Mouse (Mus musculus) forebrain, embryonic 11.5 days (tissue): Measurements from ENCODE around the gene Rpl11. TPM values are rescaled to one million over a fixed set of nuclear protein-coding genes. Genes with fewer than 3 reads are reported as not detected.

Source experiments
- ATAC-seq: fragments of 200-750 bp; cut with Nextera tagmentation; replicated peaks from 2 replicates; pipeline ENCODE4 v1.8.0; 2017; ENCODE audit warnings: moderate TSS enrichment; ENCODE audit not compliant: low FRiP score
- DNase-seq: peaks from one replicate; pipeline ENCODE4 v3.0.0-alpha.2; 2017; ENCODE audit warnings: low spot score
- H3K27ac ChIP-seq: fragments of 300-500 bp; sonication (generic); 2 replicates; pipeline ENCODE4 v1.5.1; 2014; ENCODE audit warnings: low read depth, low read length
- H3K27me3 ChIP-seq: fragments of 300-500 bp; sonication (generic); 2 replicates; pipeline ENCODE4 v1.6.1; 2014; ENCODE audit warnings: mild to moderate bottlenecking, low read length, mixed read lengths; ENCODE audit not compliant: control insufficient read depth, insufficient read depth
- H3K36me3 ChIP-seq: fragments of 300-500 bp; sonication (generic); 2 replicates; pipeline ENCODE4 v1.6.1; 2014; ENCODE audit warnings: mild to moderate bottlenecking, low read length, moderate library complexity, mixed read lengths; ENCODE audit not compliant: control insufficient read depth, insufficient read depth
- H3K4me1 ChIP-seq: fragments of 300-500 bp; sonication (generic); replicated peaks from 2 replicates; pipeline ENCODE4 v1.6.1; 2014; ENCODE audit warnings: low read length, mixed read lengths; ENCODE audit not compliant: control insufficient read depth, insufficient read depth
- H3K4me2 ChIP-seq: fragments of 300-500 bp; sonication (generic); 2 replicates; pipeline ENCODE4 v1.6.1; 2014; ENCODE audit warnings: low read depth, mild to moderate bottlenecking, low read length, moderate library complexity, mixed read lengths; ENCODE audit not compliant: severe bottlenecking
- H3K4me3 ChIP-seq: fragments of 300-500 bp; sonication (generic); 2 replicates; pipeline ENCODE4 v1.5.1; 2014; ENCODE audit warnings: low read depth, low read length
- H3K9ac ChIP-seq: fragments of 300-500 bp; sonication (generic); 2 replicates; pipeline ENCODE4 v1.6.1; 2014; ENCODE audit warnings: low read length
- H3K9me3 ChIP-seq: fragments of 300-500 bp; sonication (generic); 2 replicates; pipeline ENCODE4 v1.6.1; 2016; ENCODE audit warnings: low read length, mixed read lengths; ENCODE audit not compliant: control insufficient read depth
- WGBS: fragments of 180-500 bp; shearing (Covaris S2); extraction: QIAGEN DNeasy Blood & Tissue Kit; methylation state at CpG from one replicate; pipeline ENCODE4 v1.1.7; 2014; 5-methylcytosine and 5-hydroxymethylcytosine counted together
- polyA plus RNA-seq: library from polyadenylated mRNA; unstranded; fragments of >200 nt; fragmentation: Nextera tagmentation; extraction: Ambion mirVana; gene quantifications from 2 replicates; pipeline ENCODE4 v1.2.1, GENCODE M21; 2014

Gene Rpl11
- polyA plus RNA-seq, 1 experiment from 2014 or later: 392 TPM

DNA sequence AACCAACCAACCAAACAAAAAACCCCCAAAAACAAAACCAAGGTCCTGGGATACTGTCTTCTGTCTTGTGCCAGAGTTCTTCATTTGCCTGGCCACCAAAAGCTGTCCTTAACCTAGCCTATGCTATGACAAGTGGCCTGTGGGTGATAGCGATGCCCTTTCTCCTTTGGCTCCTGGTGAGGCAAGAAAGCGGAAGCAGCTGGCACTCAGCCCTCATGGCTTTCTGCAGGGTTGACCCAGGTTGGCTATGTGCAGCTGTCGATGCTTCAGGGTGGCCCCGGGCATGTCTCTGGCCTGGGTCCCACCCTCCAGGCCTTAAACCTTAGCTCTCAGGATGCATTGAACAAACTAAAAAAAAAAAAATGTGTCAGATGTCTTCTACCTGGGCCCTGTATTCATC is 38.1 kb upstream of the Rpl11 start:
- WGBS: 94% methylated on average over 4 of the region's 4 CpGs
- no peak overlapping the region for H3K9ac ChIP-seq
- no peaks in the 10 kb centered on the region for H3K36me3 ChIP-seq
- no peaks in the 10 kb centered on the region for H3K27me3 ChIP-seq
- DNase-seq: no peak
- peaks cover 3% of the 10 kb centered on the region for H3K9me3 ChIP-seq
- H3K4me2 ChIP-seq: no peak overlapping the region
- no peak overlapping the region for H3K4me3 ChIP-seq
- no peak for ATAC-seq
- H3K27ac ChIP-seq: no peak overlapping the region
- peaks cover 7% of the 10 kb centered on the region for H3K4me1 ChIP-seq

DNA sequence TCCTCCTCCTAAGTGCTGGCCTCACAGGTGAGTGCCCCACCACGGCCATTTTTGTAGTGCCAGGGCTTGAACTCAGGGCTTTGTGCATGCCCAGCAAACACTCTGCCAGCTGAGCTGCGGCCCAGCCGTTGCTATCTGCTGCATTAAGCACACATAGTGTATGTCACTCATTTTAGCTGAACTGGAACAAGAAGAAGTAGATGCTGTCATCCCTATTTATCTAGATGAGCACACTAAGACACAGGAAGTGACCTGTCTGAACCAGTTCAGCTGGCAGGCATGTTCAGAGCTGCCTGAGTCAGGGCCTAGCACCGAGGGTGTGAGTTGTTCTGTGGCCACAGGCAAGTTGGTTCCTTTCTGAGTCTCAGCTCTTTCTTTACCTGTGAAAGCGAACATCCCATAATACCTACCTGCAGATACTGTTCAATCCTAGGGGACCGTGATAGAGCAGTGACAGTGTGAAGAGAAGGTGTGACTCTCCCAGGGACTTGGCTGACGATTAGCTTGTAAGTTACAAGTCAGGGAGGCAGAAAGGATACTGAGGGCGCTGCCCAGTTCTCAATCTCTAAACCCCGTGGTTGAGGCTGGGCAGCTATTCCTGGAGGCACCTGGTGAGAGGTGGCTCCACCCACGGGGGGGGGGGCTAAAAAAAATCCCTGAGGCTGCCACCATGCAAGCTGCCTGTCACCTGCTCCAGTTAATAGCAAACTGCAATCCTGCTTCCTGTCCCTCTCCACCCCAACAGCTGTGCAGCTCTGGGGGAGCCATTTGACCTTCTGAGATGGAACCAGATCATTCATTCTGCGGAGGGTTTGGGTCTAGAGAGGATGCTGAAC is 36.7 kb upstream of the Rpl11 start:
- H3K36me3 ChIP-seq: no peaks in the 10 kb centered on the region
- H3K4me2 ChIP-seq: no peak overlapping the region
- ATAC-seq: no peak
- H3K27ac ChIP-seq: no peak overlapping the region
- no peaks in the 10 kb centered on the region for H3K27me3 ChIP-seq
- peaks cover 7% of the 10 kb centered on the region for H3K4me1 ChIP-seq
- H3K9me3 ChIP-seq: peaks cover 3% of the 10 kb centered on the region
- H3K9ac ChIP-seq: no peak overlapping the region
- no peak for DNase-seq
- WGBS: 57% methylated on average over 11 of the region's 11 CpGs
- H3K4me3 ChIP-seq: no peak overlapping the region

DNA sequence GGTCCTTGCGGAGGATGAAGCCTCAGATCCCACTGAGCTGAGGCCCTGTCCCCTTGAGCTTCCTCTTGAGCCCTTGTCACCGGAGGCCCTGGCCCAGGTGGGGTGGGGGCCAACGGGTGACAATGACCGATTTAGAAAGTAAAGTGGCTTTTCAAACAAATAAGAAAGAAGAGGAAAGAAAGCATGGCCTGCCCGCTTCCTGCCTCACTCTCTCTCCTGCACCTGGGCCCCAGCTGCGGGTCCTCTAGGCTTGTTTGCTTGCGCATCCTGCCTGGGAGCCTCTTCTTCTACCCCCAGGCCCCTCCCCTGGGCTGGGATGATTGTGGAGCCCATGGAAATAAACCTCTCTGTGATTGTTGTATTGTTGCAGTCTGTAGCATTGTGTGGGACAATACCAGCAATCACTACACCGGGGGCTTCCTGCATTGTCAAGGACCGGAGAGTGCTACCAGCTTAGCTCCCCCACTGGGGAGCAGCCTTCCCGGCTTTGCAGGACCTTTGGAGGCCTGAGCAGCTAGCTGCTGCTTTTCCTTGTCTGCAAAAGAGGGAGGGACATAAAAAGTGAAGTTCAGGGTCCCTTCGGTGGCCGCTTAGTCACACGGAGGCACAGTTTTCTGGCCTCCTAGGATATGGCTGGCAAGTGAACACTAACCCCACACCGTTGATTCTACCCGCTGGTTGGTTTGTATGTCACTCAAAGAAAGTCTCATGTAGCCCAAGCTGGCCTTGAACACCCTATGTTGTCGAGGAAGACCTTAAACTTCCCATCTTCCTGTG is 35.9 kb upstream of the Rpl11 start:
- Histone ChIP-seq H3K27me3 (no peaks in the 10 kb centered on the region), H3K4me2 (no peak overlapping the region), H3K27ac (no peak overlapping the region), H3K9ac (no peak overlapping the region), H3K4me3 (no peak overlapping the region), H3K36me3 (no peaks in the 10 kb centered on the region), H3K9me3 (peaks cover 3% of the 10 kb centered on the region), H3K4me1 (peaks cover 7% of the 10 kb centered on the region)
- ATAC-seq (no peak), DNase-seq (no peak)
- 35% methylated on average over 16 of the region's 16 CpGs for WGBS

DNA sequence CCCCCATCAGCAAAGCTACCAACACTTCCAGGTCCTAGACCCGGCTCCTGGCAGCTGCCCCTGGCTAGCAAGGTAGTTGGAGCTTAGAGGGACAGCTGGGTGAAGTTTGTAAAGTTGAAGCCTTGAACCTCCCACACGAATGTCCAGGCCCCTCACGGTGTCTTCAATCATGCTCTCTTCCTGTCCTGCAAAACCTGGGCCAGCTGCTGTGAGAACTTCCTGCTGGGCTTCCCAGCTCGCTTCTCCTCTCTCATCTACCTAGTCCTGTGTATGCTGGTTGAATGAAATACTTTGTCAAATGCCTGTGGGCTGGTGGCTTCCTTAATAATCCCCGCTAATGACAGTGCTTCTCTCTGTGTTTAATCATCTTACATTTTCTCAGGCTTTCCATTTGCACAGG is 35.1 kb upstream of the Rpl11 start:
- H3K9me3 ChIP-seq: peaks cover 3% of the 10 kb centered on the region
- WGBS: 83% methylated on average over 5 of the region's 5 CpGs
- DNase-seq: no peak
- H3K27ac ChIP-seq: no peak overlapping the region
- H3K4me1 ChIP-seq: peaks cover 7% of the 10 kb centered on the region
- H3K36me3 ChIP-seq: no peaks in the 10 kb centered on the region
- no peak overlapping the region for H3K4me2 ChIP-seq
- H3K4me3 ChIP-seq: no peak overlapping the region
- no peaks in the 10 kb centered on the region for H3K27me3 ChIP-seq
- H3K9ac ChIP-seq: no peak overlapping the region
- ATAC-seq: no peak

DNA sequence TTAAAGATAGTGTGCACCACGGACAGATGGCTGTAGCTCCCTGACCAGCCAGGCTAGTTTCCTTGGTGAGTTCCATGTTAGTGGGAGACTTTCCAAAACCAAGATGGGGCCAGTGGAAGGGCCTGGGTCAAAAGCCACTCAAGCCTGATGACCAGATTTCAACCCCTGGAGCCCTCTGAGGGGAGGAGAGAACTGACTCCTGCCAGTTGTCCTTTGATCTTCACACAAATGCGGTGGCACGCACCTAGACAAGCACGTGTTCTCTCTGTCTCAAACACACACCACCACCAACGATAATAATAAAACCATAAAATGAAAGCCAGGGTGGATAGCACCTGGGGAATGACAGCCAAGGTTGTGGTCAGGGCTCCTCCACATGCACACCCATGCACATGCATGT is 34.0 kb upstream of the Rpl11 start:
- no peak for DNase-seq
- H3K4me1 ChIP-seq: peaks cover 7% of the 10 kb centered on the region
- 96% methylated on average over 5 of the region's 5 CpGs for WGBS
- H3K27me3 ChIP-seq: peaks cover 1% of the 10 kb centered on the region; the same call in 1 of the 2 replicates
- H3K27ac ChIP-seq: no peak overlapping the region
- no peak overlapping the region for H3K4me3 ChIP-seq
- no peaks in the 10 kb centered on the region for H3K36me3 ChIP-seq
- no peak overlapping the region for H3K9ac ChIP-seq
- ATAC-seq: no peak
- H3K4me2 ChIP-seq: no peak overlapping the region
- peaks cover 3% of the 10 kb centered on the region for H3K9me3 ChIP-seq

DNA sequence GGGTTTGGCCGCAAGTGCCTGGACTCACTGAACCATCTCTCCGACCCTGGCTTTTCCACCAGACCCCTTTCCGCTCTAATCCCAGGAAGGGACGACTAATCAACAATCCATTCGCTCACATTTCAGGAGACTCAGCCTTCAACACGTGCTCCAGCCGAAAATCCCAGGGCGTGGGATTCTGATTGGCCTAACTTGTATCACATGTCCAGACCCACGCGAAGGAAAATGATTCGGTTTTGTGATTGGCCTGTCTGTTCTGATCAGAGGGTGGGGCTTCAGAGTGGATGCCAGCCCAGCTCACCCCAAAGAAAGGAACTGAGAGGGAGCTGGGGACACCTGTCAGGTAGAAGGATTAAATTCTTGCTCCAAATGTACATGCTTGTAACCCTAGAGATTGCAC is 31.6 kb upstream of the Rpl11 start:
- WGBS: 90% methylated on average over 11 of the region's 11 CpGs
- no peaks in the 10 kb centered on the region for H3K36me3 ChIP-seq
- H3K27me3 ChIP-seq: peaks cover 17% of the 10 kb centered on the region; the same call in 1 of the 2 replicates
- no peak overlapping the region for H3K4me3 ChIP-seq
- H3K9me3 ChIP-seq: no peaks in the 10 kb centered on the region
- DNase-seq (no peak), ATAC-seq (no peak)
- H3K27ac ChIP-seq: no peak overlapping the region
- H3K9ac ChIP-seq: no peak overlapping the region
- peaks cover 7% of the 10 kb centered on the region for H3K4me1 ChIP-seq
- no peak overlapping the region for H3K4me2 ChIP-seq

DNA sequence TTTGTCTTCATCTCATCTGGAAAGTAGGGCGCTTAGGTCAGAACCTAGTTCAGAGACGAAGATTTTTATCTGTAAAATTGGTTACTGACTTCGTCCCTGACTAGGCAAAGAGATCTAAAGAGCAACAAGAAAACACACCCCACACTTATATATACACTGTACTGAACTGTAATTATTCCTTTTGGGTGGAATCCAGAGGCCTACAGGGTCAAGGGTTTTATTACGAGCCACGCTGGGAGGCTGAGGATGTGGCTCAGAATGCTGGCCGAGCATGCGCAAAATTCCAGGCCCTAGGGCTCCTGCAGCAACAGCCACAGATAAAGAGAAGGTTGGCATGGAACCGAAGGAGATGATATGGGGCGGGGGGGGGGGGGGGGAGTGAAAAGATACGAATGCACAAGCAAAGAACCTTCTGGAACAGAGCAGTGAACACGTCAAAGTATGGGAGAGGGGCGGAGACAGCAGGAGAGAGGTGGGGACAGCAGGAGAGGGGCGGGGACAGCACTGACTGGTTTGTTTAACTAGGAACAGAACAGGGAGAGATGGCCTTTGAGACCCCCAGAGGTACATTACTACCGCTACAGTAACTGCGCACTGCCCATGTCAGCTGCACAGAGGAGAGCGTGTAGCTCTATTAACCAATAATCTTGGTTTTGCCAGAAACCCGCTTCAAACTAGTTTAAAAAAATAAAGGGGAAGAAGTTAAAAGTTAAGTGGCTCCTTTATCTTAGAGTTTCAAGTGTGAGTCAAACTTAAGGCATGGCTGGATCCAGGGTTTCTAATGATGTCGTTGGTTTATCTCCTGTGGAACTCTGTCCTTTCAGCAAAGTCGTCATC is 30.3 kb upstream of the Rpl11 start:
- Histone ChIP-seq H3K9ac (no peak overlapping the region), H3K36me3 (no peaks in the 10 kb centered on the region), H3K27ac (no peak overlapping the region), H3K4me1 (no peaks in the 10 kb centered on the region; the same call in 1 of the 2 replicates), H3K27me3 (peaks cover 17% of the 10 kb centered on the region; the same call in 1 of the 2 replicates), H3K9me3 (no peaks in the 10 kb centered on the region), H3K4me2 (no peak overlapping the region), H3K4me3 (no peak overlapping the region)
- no peak for DNase-seq
- WGBS: 87% methylated on average over 19 of the region's 19 CpGs
- no peak for ATAC-seq

DNA sequence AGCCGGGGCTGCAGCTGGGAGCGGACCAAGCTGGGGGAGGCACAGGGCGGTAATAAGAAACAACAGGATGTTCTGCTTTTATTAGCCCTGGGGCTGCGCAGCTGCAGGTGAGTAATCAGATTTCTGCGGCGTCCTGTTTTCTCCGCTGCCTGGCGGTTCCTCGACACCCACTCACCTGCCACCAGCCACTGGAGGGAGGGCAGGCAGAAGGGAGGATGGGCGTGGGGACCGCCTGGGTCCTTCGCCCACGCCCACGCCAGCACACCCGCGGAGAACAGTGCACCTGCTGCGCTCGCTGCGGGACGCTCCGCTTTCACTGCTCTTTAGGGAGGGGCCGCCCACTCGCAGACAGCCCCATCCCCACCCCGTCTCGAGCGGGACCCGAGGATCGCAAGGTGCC is 28.5 kb upstream of the Rpl11 start:
- Histone ChIP-seq H3K4me3 (no peak overlapping the region), H3K27ac (no peak overlapping the region), H3K27me3 (peaks cover 17% of the 10 kb centered on the region; the same call in 1 of the 2 replicates), H3K36me3 (no peaks in the 10 kb centered on the region), H3K9me3 (no peaks in the 10 kb centered on the region), H3K4me2 (peak overlapping the region; percentile 24), H3K9ac (no peak overlapping the region), H3K4me1 (no peaks in the 10 kb centered on the region)
- DNase-seq (no peak), ATAC-seq (no peak)
- WGBS: 3% methylated on average over 28 of the region's 28 CpGs
